Mouse (Mus musculus) kidney, adult 2 months (tissue): ENCODE measurements at regions not wholly inside any gene's neighbourhood (a gene's known extent, or its start where the extent isn't known, plus 50 kb on each side); places are given as distances from the start of the nearest gene placed in this dataset.

Experiments
- DNase-seq: peaks from one replicate; pipeline ENCODE4 v3.0.0; 2021
- H3K27ac ChIP-seq: fragments of 200-500 bp; 2 replicates; pipeline ENCODE4 v1.5.1; 2012; ENCODE audit warnings: low read depth, low read length, control low read depth, inconsistent platforms; ENCODE audit not compliant: insufficient read depth
- H3K27me3 ChIP-seq: fragments of 200-500 bp; replicated peaks from 2 replicates; pipeline ENCODE4 v1.6.1; 2012; ENCODE audit warnings: mild to moderate bottlenecking, moderate library complexity, low read length, inconsistent platforms; ENCODE audit not compliant: control insufficient read depth, insufficient read depth
- H3K36me3 ChIP-seq: fragments of 200-500 bp; 2 replicates; pipeline ENCODE4 v1.6.1; 2012; ENCODE audit warnings: mild to moderate bottlenecking, moderate library complexity, low read length, inconsistent platforms; ENCODE audit not compliant: control insufficient read depth, insufficient read depth
- H3K4me1 ChIP-seq: fragments of 200-500 bp; 2 replicates; pipeline ENCODE4 v1.6.1; 2011; ENCODE audit warnings: low read length; ENCODE audit not compliant: control insufficient read depth, insufficient read depth
- H3K4me3 ChIP-seq: fragments of 200-500 bp; 2 replicates; pipeline ENCODE4 v1.5.1; 2011; ENCODE audit warnings: mild to moderate bottlenecking, low read depth, low read length, control low read depth; ENCODE audit not compliant: insufficient read depth
- CTCF ChIP-seq: fragments of 200-500 bp; conservative IDR thresholded peaks from 2 replicates; pipeline ENCODE4 v1.5.1; 2011; ENCODE audit warnings: low read depth, mild to moderate bottlenecking, control low read depth, low read length, moderate library complexity, mixed read lengths; ENCODE audit not compliant: insufficient read depth, insufficient read length
- POLR2A ChIP-seq: fragments of 200-500 bp; IDR thresholded peaks from one replicate; pipeline ENCODE4 v1.6.1; 2011; ENCODE audit warnings: low read depth, low read length, control low read depth
- WGBS: fragments of 180-500 bp; shearing (Covaris S2); methylation state at CpG from one replicate; pipeline ENCODE4 v1.1.7; 2018; 5-methylcytosine and 5-hydroxymethylcytosine counted together

DNA sequence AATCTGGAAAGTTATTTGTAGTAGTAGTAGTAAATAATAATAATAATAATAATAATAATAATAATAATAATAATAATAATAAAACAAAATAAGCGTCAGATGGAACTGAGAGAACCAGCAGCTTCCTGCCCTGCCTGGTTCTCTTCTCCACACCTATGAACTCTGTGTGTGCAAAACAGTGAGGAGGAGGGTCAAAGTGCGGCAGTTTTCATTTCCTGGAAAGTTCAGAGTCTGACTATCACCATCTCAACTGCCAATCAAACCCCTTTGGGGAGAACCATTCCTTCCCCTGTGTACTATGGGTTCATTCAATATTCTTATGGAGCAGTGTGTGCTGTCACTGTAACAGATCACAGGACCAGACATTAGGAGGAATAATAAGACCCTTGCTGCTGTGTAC is 262.1 kb upstream of the Atp2b1 start:
- Histone ChIP-seq H3K4me1 (no peaks in the 10 kb centered on the region), H3K36me3 (no peaks in the 10 kb centered on the region), H3K27me3 (no peaks in the 10 kb centered on the region), H3K27ac (no peak overlapping the region), H3K4me3 (no peak overlapping the region)
- TF ChIP-seq CTCF (no peak), POLR2A (no peak)
- WGBS = 52% methylated on average over 2 of the region's 2 CpGs
- peak; percentile 81 for DNase-seq

DNA sequence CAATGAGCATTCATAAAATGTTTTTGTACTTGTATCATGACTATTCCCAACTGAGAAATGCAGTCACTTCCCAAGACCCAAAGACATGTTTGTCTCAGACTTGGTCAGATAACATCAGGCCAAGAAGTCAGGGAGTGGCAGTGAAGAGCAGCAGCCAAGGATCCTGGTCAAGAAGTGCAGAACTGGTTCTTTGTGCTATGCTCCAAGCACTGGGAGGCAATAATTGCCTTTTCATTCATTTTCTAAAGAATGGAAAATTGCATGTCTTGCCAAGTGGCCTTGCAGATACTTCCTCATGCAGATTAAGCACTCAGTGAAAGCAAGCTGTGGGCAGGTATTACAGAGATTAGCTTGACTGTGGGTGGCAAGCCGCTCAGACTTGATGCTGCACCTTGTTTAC is 253.5 kb upstream of the Atp2b1 start:
- 71% methylated on average over 1 of the region's 1 CpGs for WGBS
- Histone ChIP-seq H3K27me3 (no peaks in the 10 kb centered on the region), H3K27ac (no peak overlapping the region), H3K36me3 (no peaks in the 10 kb centered on the region), H3K4me1 (no peaks in the 10 kb centered on the region), H3K4me3 (no peak overlapping the region)
- peak; percentile 51 for DNase-seq
- TF ChIP-seq CTCF (no peak), POLR2A (no peak)

DNA sequence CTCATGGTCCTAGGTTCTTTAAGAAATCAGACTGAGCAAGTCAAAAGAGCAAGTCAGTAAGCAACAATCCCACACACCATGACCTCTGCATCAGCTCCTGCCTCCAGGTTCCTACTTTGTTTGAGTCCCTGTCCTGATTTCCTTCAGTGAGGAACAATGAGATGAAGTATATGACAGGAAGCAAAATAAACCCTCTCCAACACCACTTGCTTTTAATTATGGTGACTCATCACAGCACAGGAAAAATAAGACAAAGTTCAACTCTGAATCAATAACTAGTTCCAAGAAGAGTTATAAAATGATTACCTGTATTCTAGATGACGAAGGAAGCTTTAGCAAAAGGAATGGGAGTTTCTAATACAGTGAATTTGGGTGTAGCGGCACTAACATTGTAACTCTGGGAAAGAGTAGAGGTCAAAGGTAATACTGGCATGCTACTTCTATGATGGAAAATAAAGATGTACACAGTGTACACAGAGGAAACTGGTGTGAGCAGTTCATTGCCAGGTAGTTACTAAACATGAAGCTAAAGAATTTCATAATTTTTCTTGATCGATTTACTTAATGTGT is 248.2 kb upstream of the Atp2b1 start:
- no peak overlapping the region for H3K27ac ChIP-seq
- WGBS = 73% methylated on average over 3 of the region's 3 CpGs

DNA sequence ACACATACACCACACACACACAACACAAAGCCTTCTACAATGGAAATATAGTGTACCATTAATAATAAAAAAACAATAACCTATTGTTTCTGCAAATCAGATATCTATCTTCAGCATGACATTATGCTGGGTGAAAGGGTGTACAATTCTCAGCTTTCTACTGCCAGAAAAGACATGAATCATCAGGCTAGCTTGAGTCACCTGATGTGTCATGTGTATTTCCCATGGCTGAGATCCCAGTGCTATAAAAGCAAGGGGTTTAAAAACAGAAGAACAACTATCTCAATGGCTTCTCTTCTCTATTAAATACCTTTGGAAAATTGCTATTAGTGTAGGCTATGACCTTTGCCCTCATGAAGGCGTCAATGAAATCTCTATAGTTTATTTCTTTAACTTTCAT is 246.5 kb upstream of the Atp2b1 start:
- Histone ChIP-seq H3K27ac (no peak overlapping the region), H3K27me3 (no peaks in the 10 kb centered on the region), H3K36me3 (no peaks in the 10 kb centered on the region), H3K4me1 (no peaks in the 10 kb centered on the region), H3K4me3 (no peak overlapping the region)
- 59% methylated on average over 1 of the region's 1 CpGs for WGBS
- TF ChIP-seq CTCF = no peak
- TF ChIP-seq POLR2A = no peak
- DNase-seq = peak; percentile 25

More for the DNA sequence above, 248.2 kb upstream of the Atp2b1 start:
- no peaks in the 10 kb centered on the region for H3K36me3 ChIP-seq
- no peak for TF ChIP-seq POLR2A
- TF ChIP-seq CTCF = no peak
- no peaks in the 10 kb centered on the region for H3K27me3 ChIP-seq
- H3K4me1 ChIP-seq = no peaks in the 10 kb centered on the region
- H3K4me3 ChIP-seq = no peak overlapping the region
- peak; percentile 16 for DNase-seq

DNA sequence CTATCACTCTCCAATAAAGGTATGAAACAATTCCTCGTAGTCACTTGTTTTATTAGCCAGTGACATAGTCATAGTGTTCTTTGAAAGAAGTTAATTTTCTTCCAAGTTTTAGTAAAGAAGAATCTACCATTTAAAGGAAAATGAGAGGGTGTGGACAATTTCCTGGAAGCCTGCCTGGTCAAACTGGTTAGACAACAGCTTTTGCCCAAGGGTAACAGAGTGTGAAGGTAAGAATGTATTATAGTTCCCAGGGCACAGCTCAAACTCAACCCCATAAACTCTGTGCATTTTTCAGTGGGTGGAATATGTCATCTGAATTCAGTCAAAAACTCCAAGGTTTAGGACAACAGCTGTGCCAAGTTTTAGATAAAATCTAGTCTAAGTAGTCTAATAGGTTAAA is 240.1 kb upstream of the Atp2b1 start:
- Histone ChIP-seq H3K27ac (no peak overlapping the region), H3K27me3 (no peaks in the 10 kb centered on the region; the same call in 1 of the 2 replicates), H3K4me1 (peaks cover 5% of the 10 kb centered on the region; the same call in 1 of the 2 replicates), H3K36me3 (no peaks in the 10 kb centered on the region), H3K4me3 (no peak overlapping the region)
- DNase-seq = peak; percentile 90
- no peak for TF ChIP-seq CTCF
- TF ChIP-seq POLR2A = no peak
- 28% methylated on average over 1 of the region's 1 CpGs for WGBS

DNA sequence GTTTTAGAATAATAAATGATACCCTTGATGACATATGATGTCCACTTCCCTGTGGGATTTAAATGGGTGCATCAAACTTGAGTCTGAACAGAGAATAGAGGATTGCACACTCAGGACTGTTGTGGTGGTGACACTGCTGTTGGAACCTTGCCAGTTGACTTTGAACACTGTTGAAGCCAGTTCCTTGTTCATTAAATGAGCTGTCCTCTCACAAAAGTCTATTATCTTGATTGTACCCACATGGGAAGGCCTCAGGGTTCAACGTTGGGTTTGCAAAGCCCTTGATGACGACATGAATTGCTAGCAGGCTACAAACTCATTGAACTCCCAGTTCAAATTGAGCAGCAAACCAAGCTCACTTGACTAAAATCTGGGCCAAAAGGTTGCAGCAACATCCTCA is 237.3 kb upstream of the Atp2b1 start:
- TF ChIP-seq POLR2A = no peak
- TF ChIP-seq CTCF = no peak
- DNase-seq = peak; percentile 23
- Histone ChIP-seq H3K36me3 (no peaks in the 10 kb centered on the region), H3K27ac (no peak overlapping the region), H3K27me3 (no peaks in the 10 kb centered on the region; the same call in 1 of the 2 replicates), H3K4me1 (peaks cover 5% of the 10 kb centered on the region; the same call in 1 of the 2 replicates), H3K4me3 (no peak overlapping the region)
- 71% methylated on average over 2 of the region's 2 CpGs for WGBS

DNA sequence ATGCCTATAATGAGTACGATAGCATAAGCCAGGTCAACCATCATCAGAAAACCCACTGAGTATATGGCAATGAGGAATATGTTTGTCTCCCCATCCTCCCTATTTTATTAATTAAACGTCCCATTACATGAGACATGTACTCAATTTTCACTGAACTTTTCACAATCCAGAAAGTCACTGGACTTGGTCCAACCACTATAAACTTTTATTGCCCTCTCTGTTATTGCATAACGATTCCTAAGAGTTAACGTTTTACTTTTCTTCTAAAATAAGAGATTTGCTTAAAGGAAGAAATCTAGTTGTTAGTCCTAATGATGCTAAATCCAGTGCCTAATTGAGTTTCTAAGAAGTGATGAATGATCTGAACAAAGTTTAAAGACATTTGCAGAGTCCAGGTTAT is 236.0 kb upstream of the Atp2b1 start:
- 28% methylated on average over 4 of the region's 4 CpGs for WGBS
- no peaks in the 10 kb centered on the region for H3K36me3 ChIP-seq

More for the DNA sequence above, 236.0 kb upstream of the Atp2b1 start:
- Histone ChIP-seq H3K27me3 (no peaks in the 10 kb centered on the region; the same call in 1 of the 2 replicates), H3K27ac (no peak overlapping the region), H3K4me1 (peaks cover 5% of the 10 kb centered on the region; the same call in 1 of the 2 replicates), H3K4me3 (no peak overlapping the region)
- no peak for TF ChIP-seq POLR2A
- TF ChIP-seq CTCF = no peak
- DNase-seq = peak; percentile 79
